Mouse (Mus musculus): ENCODE data around the gene Ccdc69. TPM values are rescaled to one million over a fixed set of nuclear protein-coding genes. Genes with fewer than 3 reads are reported as not detected.

The Ccdc69 gene
- polyA plus RNA-seq, 1 experiment from 2014 or later, result 0.56 TPM

DNA sequence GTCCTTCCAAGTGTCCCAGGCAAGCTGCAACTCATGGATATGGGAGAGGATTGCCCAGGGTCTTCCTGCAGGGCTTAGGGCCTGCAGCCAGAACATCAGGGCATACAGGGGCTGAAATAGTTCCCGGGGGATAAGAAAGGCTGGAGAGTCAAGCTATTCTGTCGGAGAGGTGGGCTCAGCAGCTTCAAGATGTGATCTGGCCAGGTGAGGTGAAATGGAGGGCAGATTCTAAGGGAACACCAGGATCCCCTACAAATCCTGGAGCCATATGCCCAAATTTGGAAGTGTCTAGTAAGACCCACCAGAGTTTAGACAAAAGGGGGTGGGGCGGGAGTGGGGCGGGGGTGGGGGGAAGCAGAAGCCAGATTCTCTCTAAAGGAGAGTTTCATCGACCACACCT, 45.6 kb downstream of the Ccdc69 start:
- Histone ChIP-seq H3K4me3 (replicated peaks) (peak overlapping the region; percentile 60), H3K9ac (replicated peaks) (peak overlapping the region; percentile 57), H3K27me3 (replicated peaks) (peaks cover 17% of the 10 kb centered on the region; the same call in 1 of the 2 replicates), H3K4me2 (peak overlapping the region; percentile 94), H3K36me3 (no peaks in the 10 kb centered on the region), H3K27ac (replicated peaks) (peak overlapping the region; percentile 70), H3K9me3 (replicated peaks) (no peaks in the 10 kb centered on the region), H3K4me1 (peaks cover 43% of the 10 kb centered on the region)
- WGBS, result 37% methylated on average over 5 of the region's 5 CpGs
- ATAC-seq (ENCODE audit: low FRiP score), result no peak

DNA sequence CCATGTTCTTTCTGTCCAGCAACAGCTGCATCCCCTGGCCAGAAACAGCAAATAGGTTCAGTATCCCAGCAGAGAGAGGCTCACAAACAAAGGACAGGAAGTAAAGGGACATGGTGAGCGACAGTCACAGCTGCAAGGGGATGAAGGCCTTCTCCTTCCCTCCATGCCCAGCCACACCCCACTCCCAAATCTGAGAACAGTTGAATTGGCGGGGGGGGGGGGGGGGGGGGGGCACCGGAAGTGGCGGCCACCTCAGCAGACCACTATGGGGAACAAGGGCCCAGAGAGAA, 46.0 kb downstream of the Ccdc69 start:
- peak overlapping the region; percentile 37 for H3K9ac ChIP-seq (replicated peaks)
- no peaks in the 10 kb centered on the region for H3K9me3 ChIP-seq (replicated peaks)
- H3K4me2 ChIP-seq, result peak overlapping the region; percentile 94
- WGBS, result 20% methylated on average over 2 of the region's 4 CpGs
- no peak for ATAC-seq (ENCODE audit: low FRiP score)
- no peaks in the 10 kb centered on the region for H3K36me3 ChIP-seq
- H3K4me1 ChIP-seq, result peaks cover 45% of the 10 kb centered on the region
- H3K4me3 ChIP-seq (replicated peaks), result peak overlapping the region; percentile 60
- peaks cover 17% of the 10 kb centered on the region; the same call in 1 of the 2 replicates for H3K27me3 ChIP-seq (replicated peaks)
- H3K27ac ChIP-seq (replicated peaks), result peak overlapping the region; percentile 70

DNA sequence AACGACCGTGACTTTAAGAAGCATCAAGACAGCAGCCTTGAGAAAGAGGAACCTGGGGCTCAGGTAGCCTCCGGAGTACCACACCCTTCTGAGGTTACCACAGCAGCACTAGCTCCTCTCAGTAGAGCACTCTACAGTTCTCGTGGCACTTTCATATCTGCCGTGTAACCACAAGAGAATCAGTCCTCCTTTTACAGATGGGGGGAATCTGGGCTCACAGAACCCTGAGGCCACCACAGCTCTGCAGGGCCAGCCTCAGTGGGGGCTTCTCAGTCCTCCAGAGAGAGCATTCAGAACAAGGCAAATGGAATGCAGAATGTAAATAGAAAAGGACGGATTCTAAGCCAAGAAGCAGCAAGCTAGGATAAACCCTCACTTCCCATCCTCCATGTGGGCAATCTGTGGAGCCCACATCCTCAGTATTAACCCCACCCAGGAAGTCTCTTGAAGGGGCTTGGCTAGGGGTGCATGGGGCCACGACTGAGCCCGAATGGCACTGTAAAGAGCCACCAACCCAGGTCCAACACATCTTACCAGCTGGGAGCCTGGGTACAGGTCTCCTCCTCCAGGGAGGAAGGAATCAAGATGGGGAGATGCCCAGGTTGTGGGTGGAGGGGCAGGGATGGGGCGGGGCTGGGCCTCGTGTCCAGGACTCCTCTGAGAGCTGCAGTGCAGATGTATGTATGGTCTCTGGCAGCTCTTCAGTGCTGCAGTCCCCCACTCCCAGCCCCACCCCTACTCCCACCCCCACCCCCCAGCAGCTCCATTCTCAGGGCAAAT, 46.5 kb downstream of the Ccdc69 start:
- H3K4me1 ChIP-seq, result peaks cover 51% of the 10 kb centered on the region
- H3K9ac ChIP-seq (replicated peaks), result 0 out of 2 replicates have a peak overlapping the region, but pooled peaks have one; percentile 5
- peak overlapping the region; percentile 70 for H3K27ac ChIP-seq (replicated peaks)
- peaks cover 17% of the 10 kb centered on the region; the same call in 1 of the 2 replicates for H3K27me3 ChIP-seq (replicated peaks)
- H3K9me3 ChIP-seq (replicated peaks), result no peaks in the 10 kb centered on the region
- ATAC-seq (ENCODE audit: low FRiP score), result no peak
- WGBS, result 51% methylated on average over 10 of the region's 10 CpGs
- H3K4me2 ChIP-seq, result peak overlapping the region; percentile 94
- H3K4me3 ChIP-seq (replicated peaks), result peak overlapping the region; percentile 60
- no peaks in the 10 kb centered on the region for H3K36me3 ChIP-seq

DNA sequence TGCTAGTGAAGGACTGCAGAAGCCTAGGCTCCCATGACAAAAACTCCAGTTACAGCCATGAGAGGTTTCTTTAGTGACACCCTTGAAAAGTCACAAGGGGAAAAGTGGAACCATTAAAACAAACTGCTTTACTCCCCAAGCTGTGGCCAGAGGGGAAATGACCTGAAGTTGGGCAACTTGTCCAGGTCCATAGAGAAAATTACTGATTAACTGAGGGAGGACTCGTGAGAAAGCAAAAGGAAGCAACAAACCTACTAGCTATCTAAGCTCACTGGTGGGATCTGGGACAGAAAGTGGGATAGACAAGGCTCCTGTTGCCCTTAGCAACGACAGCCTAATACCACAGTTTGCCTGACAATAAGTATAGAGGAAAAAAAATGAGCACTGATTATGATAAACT, 49.4 kb downstream of the Ccdc69 start:
- Histone ChIP-seq H3K36me3 (no peaks in the 10 kb centered on the region), H3K9me3 (replicated peaks) (no peaks in the 10 kb centered on the region), H3K9ac (replicated peaks) (no peak overlapping the region), H3K4me2 (no peak overlapping the region), H3K27me3 (replicated peaks) (0 out of 2 replicates have a peak, but pooled peaks cover 7% of the 10 kb centered on the region), H3K27ac (replicated peaks) (no peak overlapping the region), H3K4me3 (replicated peaks) (no peak overlapping the region), H3K4me1 (peaks cover 68% of the 10 kb centered on the region)
- no peak for ATAC-seq (ENCODE audit: low FRiP score)
- WGBS, result 71% methylated on average over 2 of the region's 2 CpGs

DNA sequence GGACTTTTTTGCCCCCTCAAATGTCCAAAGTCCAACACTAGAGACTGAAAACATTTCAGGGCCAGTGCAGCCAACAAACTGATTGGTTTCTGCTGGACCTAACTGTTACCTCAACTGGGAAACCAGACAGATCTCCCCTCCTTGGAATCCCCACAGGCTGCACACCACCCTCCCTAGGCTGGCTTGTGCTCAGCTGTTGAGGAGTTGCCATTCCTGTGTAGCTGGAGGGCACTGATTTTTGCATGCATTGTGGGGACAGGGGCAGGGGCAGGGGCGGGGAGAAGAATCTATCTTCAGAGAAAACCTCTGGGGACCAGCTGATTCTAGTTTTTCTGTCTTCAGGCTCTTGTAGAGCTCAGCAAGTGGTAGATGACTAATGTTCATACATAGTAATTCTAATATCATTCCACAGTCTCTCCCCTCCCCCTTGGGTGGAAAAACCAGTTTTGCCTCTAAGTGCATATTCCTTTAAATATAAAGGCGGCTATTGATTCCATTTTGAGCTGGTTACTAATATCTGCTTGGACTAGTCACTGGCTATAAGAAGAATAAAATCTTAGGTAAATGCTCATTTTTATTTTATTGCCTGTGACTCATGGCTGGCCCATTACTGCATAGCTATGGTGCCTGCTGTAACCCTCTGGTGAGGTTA, 50.6 kb downstream of the Ccdc69 start:
- 62% methylated on average over 2 of the region's 2 CpGs for WGBS
- H3K36me3 ChIP-seq, result no peaks in the 10 kb centered on the region
- H3K4me2 ChIP-seq, result no peak overlapping the region
- H3K9me3 ChIP-seq (replicated peaks), result no peaks in the 10 kb centered on the region
- H3K27me3 ChIP-seq (replicated peaks), result no peaks in the 10 kb centered on the region
- ATAC-seq (ENCODE audit: low FRiP score), result no peak
- no peak overlapping the region for H3K9ac ChIP-seq (replicated peaks)
- H3K27ac ChIP-seq (replicated peaks), result peak overlapping the region; percentile 41; the same call in 1 of the 2 replicates
- peaks cover 69% of the 10 kb centered on the region for H3K4me1 ChIP-seq
- H3K4me3 ChIP-seq (replicated peaks), result no peak overlapping the region

DNA sequence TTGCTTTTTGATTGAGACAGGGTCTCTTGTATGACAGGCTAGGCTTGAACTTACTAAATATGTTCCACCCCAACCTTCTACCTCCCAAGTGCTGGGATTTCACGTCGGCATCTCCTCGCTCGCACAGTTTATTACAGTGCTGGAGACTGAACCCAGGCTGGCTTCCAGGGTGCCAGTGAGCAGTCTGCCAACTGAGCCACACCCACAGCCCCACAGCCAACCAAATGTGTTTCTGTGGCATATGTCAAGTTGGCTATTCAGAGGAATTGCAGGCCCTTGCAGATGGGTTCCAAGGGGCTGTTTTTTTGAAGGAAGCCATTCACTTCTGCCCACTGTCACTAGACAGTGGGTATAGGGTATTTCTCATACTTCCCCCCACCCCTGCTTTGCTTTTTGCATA, 52.0 kb downstream of the Ccdc69 start:
- Histone ChIP-seq H3K9ac (replicated peaks) (no peak overlapping the region), H3K9me3 (replicated peaks) (no peaks in the 10 kb centered on the region), H3K36me3 (no peaks in the 10 kb centered on the region), H3K4me2 (no peak overlapping the region), H3K4me3 (replicated peaks) (no peak overlapping the region), H3K4me1 (peaks cover 70% of the 10 kb centered on the region), H3K27me3 (replicated peaks) (no peaks in the 10 kb centered on the region), H3K27ac (replicated peaks) (0 out of 2 replicates have a peak overlapping the region, but pooled peaks have one; percentile 37)
- peak; percentile 36; the same call in 1 of the 2 replicates for ATAC-seq (ENCODE audit: low FRiP score)
- WGBS, result 62% methylated on average over 4 of the region's 4 CpGs

DNA sequence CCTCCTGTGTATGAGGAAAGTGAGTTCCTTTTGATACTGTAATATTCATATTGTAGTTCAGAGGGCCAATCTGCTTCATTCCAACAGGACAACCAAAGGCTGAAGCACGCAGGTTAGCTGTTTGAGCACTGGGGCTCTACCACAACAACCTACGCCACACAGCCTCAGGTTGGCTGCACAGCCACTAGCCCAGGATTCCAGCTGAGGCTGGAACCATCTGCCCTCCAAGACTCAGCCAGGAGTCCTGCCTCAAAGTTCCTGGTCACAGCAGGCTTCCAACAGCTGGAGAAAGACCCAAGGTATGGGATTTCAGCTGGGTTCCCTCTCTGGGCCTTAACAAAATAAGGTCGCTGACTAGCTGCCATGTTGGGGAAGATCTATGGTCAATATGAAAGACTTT, 54.3 kb downstream of the Ccdc69 start:
- no peaks in the 10 kb centered on the region for H3K36me3 ChIP-seq
- 75% methylated on average over 3 of the region's 3 CpGs for WGBS
- peak overlapping the region; percentile 86 for H3K27ac ChIP-seq (replicated peaks)
- no peaks in the 10 kb centered on the region for H3K9me3 ChIP-seq (replicated peaks)
- no peak overlapping the region for H3K4me3 ChIP-seq (replicated peaks)
- H3K4me1 ChIP-seq, result peaks cover 65% of the 10 kb centered on the region
- ATAC-seq (ENCODE audit: low FRiP score), result no peak; the same call in 1 of the 2 replicates
- peak overlapping the region; percentile 13 for H3K4me2 ChIP-seq
- no peaks in the 10 kb centered on the region for H3K27me3 ChIP-seq (replicated peaks)
- H3K9ac ChIP-seq (replicated peaks), result no peak overlapping the region

DNA sequence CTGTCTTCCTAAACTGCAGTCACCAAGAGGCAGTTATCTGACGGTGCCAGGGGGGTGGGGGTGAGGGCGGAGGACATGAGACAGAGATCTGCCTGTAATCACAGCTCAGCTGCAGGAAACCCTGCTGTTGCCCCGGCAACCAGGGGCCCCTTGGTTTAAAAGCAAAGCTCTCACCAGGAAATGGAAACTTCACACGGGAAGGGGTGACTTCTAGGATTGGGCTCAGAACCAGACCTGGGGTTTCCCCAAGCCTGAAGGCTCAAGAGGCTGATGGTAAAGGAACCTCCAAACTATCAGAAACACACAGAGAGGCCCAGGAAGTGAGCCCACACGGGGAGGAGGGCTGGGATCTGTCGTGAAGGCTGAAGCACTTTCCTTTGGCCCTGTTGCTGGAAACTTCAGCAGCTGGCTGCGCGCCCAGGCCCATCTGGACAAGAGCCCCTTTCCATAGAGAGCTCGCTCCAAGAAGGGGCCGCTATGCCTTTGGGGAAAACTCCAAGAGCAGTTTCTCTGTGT, 54.8 kb downstream of the Ccdc69 start:
- Histone ChIP-seq H3K9ac (replicated peaks) (no peak overlapping the region; the same call in 1 of the 2 replicates), H3K27me3 (replicated peaks) (no peaks in the 10 kb centered on the region), H3K9me3 (replicated peaks) (no peaks in the 10 kb centered on the region), H3K27ac (replicated peaks) (peak overlapping the region; percentile 86), H3K4me3 (replicated peaks) (no peak overlapping the region), H3K36me3 (no peaks in the 10 kb centered on the region), H3K4me1 (peaks cover 60% of the 10 kb centered on the region), H3K4me2 (peak overlapping the region; percentile 13)
- ATAC-seq (ENCODE audit: low FRiP score), result peak; percentile 79
- WGBS, result 9% methylated on average over 10 of the region's 10 CpGs

DNA sequence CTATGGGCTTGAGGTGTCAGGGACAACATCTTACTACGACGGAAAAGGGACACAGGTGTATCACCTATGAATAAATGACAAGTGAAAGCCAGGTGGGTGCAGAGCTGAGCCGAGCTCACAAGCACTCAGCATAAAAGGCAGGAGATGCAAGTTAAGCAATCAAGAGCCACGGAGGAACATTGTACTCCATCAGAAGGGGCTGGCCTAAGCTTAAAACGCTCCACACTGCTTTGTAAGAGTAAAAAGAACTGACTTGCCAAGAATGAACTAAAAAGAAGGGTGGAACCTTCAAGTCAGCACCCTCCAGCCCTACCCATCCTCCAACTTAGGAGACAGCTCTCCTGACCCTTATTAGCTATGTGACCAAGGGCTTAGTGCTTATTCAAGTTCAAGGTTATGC, 55.4 kb downstream of the Ccdc69 start:
- Histone ChIP-seq H3K4me2 (peak overlapping the region; percentile 13), H3K9ac (replicated peaks) (no peak overlapping the region; the same call in 1 of the 2 replicates), H3K4me3 (replicated peaks) (no peak overlapping the region), H3K27ac (replicated peaks) (peak overlapping the region; percentile 86), H3K36me3 (no peaks in the 10 kb centered on the region), H3K27me3 (replicated peaks) (no peaks in the 10 kb centered on the region), H3K4me1 (peaks cover 54% of the 10 kb centered on the region), H3K9me3 (replicated peaks) (no peaks in the 10 kb centered on the region)
- ATAC-seq (ENCODE audit: low FRiP score), result no peak
- 64% methylated on average over 5 of the region's 5 CpGs for WGBS

DNA sequence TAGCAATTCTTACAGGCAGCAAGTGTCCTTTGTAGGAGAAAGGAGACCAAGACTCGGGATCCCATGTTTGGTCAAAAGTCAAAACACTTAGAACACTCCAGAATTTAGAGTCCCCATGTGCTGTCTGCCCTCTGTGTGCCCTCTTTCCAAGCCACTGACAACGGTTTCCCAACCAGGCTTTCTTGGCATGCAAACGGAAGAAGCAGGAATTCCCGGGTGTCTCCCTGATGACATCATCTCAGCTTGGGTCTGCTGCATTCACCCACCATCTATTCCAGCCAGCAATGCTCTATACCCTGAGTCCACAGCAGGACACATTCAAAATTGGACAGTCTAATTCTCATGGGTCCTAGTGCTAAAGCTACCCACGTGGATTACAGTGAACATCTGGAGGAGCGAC, 56.1 kb downstream of the Ccdc69 start:
- H3K4me1 ChIP-seq, result peaks cover 50% of the 10 kb centered on the region
- no peaks in the 10 kb centered on the region for H3K9me3 ChIP-seq (replicated peaks)
- no peak for ATAC-seq (ENCODE audit: low FRiP score)
- H3K4me2 ChIP-seq, result no peak overlapping the region
- H3K27ac ChIP-seq (replicated peaks), result peak overlapping the region; percentile 86
- no peaks in the 10 kb centered on the region for H3K36me3 ChIP-seq
- no peak overlapping the region for H3K4me3 ChIP-seq (replicated peaks)
- no peaks in the 10 kb centered on the region for H3K27me3 ChIP-seq (replicated peaks)
- H3K9ac ChIP-seq (replicated peaks), result no peak overlapping the region
- 57% methylated on average over 6 of the region's 6 CpGs for WGBS

DNA sequence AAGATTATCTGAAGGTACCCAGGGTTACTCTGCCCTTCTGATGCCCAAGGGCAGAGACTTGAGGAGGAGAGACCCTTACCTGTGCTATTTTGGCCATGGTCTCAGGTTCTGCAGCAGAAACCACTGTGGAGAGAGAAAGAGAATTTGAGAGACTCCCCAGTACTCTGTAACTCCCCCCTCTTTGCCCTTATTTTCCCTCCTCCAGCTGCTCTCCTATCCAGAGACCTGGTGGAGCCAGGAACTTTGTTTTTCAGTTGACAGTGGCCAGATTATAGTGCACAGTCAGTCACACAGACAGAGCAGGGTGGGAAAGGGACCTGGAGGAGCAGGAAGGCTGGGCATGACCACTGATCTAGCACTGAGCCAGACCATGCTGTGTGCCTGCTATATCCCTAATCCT, 56.5 kb downstream of the Ccdc69 start:
- Histone ChIP-seq H3K9me3 (replicated peaks) (no peaks in the 10 kb centered on the region), H3K27me3 (replicated peaks) (no peaks in the 10 kb centered on the region), H3K27ac (replicated peaks) (no peak overlapping the region), H3K4me2 (no peak overlapping the region), H3K9ac (replicated peaks) (no peak overlapping the region), H3K36me3 (no peaks in the 10 kb centered on the region), H3K4me3 (replicated peaks) (no peak overlapping the region), H3K4me1 (peaks cover 50% of the 10 kb centered on the region)
- no peak for ATAC-seq (ENCODE audit: low FRiP score)

DNA sequence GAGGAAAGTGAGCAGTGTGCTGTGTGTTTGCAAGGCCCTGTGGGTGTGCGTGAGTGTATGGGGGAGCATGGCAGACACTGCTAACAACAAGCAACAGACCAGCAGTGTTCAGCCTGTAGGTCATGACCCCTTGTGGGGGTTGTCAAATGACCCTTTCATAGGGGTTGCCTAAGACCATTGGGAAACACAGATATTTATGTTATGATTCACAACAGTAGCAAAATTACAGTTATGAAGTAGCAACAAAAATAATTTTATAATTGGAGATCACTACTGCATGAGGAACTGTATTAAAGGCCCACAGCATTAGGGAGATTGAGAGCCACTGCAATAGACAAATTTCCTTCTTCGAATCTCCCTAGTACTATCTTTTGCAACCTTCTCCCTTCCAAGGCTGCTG, 58.2 kb downstream of the Ccdc69 start:
- H3K36me3 ChIP-seq, result no peaks in the 10 kb centered on the region
- H3K9me3 ChIP-seq (replicated peaks), result no peaks in the 10 kb centered on the region
- 96% methylated on average over 2 of the region's 2 CpGs for WGBS
- H3K27me3 ChIP-seq (replicated peaks), result no peaks in the 10 kb centered on the region
- peaks cover 55% of the 10 kb centered on the region for H3K4me1 ChIP-seq
- no peak overlapping the region for H3K4me3 ChIP-seq (replicated peaks)
- no peak overlapping the region for H3K9ac ChIP-seq (replicated peaks)
- H3K27ac ChIP-seq (replicated peaks), result no peak overlapping the region
- no peak for ATAC-seq (ENCODE audit: low FRiP score)
- H3K4me2 ChIP-seq, result no peak overlapping the region

Data from neural tube, embryonic 15.5 days (tissue).